Mouse (Mus musculus) right cerebral cortex, adult 2 months (tissue): ENCODE results near the gene Wiz.
A peak's percentile ranks its signal among the peaks of the same experiment; 100 is the strongest.

ENCODE experiments used
- DNase-seq, 2 experiments: peaks; one replicate each; pipeline ENCODE4 v3.0.0; 2021 to 2022; ENCODE audit warnings: low spot score in 2 of 2

Wiz gene

GRCm38 (mm10) chr17:32378786-32379185 lies 10.5 kb downstream of the Wiz start:
- no peak for DNase-seq

DNA sequence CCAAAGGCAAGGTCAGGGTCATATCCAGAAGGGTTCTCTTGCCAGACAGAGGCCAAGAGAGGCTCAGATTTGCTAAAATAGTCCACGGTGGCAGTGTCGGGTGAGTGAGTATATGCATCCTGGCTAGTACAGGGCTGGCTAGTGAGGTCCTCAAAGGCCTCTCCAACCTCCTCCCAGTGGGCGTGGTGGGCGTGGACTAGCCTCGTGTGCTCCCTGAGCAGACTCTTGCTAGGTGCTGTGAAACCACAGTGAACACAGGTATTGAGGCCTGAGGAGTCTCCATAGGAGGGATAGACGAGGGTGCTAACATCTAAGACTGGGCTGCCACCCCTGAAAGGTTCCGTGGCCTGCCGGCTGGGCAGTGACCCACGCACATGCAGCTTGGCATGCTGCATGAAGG lies 12.1 kb downstream of the Wiz start:
- no peak for DNase-seq

GRCm38 (mm10) chr17:32376475-32376874 lies 12.8 kb downstream of the Wiz start:
- no peak for DNase-seq

- DNase-seq = no peak
Observed at GRCm38 (mm10) chr17:32368991-32369578, 20.2 kb downstream of the Wiz start.

- no peak for DNase-seq
Observed at GRCm38 (mm10) chr17:32367706-32368105, 21.5 kb downstream of the Wiz start.

GRCm38 (mm10) chr17:32365296-32365695 lies 23.9 kb downstream of the Wiz start:
- no peak for DNase-seq

- DNase-seq = no peak
Observed at GRCm38 (mm10) chr17:32364850-32365249, 24.4 kb downstream of the Wiz start.

- DNase-seq = peak; percentile 85 to 89
Observed at GRCm38 (mm10) chr17:32364331-32364730, 24.9 kb downstream of the Wiz start.

DNA sequence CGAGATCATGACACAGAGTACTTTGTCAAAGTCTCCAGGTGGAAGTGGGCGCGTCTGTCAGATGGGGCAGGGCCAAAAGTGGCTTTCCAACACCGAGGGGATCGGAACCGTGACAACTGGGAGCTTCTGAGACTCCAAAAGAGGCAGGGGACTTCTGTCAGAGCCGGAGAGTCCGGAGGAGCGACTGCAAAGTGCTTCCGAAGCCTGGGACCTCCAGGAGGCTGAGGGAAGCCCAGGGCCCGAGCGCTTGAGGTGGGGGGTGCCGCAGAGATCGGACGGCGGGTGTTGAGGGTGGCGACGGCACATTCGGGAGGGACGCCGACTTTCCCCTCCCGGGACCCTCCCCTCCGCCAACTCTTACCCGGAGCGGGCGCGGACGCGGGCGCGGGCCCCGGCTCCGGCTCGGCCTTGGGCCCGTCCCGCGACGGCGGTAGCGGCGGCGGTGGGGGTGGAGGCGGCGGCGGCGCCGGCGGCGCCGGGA lies 25.4 kb downstream of the Wiz start:
- DNase-seq = no peak

DNA sequence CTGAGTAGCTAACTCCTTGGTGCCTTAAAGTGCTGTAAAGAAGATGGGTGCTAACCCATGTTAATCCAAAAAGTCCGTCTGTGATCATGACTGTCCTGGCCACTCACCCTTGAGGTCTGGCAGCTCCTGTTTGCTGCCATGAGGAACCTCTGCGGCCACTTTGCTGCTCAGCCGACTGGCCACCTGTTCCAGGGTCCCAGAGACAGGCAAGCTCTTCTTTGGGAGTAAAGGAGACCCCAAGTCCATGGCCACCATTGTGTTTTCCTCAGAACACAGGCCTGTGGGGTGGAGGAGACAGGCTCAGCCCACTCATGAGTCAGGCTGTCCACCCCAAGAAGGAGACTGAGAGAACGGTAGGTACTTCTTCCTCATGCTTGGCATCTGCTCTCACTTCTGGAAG lies 26.6 kb downstream of the Wiz start:
- no peak for DNase-seq

GRCm38 (mm10) chr17:32359928-32360327 lies 29.3 kb downstream of the Wiz start:
- no peak for DNase-seq

GRCm38 (mm10) chr17:32358943-32359340 lies 30.3 kb downstream of the Wiz start:
- DNase-seq = no peak

DNA sequence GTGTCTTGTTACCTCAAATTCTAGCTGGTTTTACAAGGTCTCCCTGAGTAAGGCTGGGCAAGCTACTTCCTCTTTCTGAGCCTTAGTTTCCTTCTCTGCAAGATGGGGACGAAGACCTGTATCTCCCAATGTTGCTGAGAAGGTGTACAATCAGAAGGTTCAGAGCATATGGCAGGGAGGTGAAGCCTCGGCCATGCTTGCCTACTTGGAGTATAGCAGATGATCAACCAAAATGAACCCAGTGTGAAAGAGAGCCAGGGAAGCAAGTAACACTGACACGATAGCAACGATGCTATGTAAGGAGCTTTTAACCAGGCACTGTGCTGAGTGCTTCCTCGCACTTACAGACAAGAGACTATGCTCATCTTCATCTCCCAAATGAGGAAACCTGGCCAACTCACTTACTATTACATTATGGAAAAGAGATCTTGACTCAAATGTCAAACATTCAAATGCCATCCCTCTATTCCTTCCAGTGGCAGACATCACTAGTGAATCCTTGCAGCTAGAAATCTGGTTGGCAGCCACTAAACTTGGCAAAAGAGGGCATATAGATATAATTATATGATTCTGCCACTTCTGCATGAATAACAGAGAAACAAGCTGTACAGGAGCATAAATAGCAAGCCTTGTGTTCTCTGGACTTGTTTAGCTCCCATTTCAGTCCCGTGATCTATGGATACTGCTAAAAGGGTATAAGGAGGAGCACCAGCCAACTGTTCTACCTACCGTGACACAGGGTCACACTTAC lies 30.9 kb downstream of the Wiz start:
- no peak for DNase-seq

- no peak for DNase-seq
Observed at GRCm38 (mm10) chr17:32356766-32357760, 32.2 kb downstream of the Wiz start.

DNA sequence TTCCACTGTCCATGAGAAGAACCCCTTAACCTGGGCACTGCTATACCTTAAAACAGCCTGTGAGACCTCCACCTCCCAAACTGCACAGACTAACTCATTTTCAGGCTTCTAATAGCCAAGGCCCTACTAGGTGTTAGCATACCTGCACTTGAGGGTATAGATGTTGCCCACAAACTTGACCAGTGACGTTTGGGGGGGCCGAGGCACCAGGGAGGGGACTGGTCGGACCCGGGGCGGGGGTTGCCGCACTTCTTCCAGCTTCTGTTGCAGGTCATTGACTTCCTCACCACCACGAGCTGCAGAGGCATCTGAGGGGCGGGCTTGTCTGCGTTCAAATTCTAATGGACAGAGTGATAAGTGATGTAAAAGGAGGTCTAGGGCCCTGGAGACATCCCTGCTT lies 33.0 kb downstream of the Wiz start:
- DNase-seq = no peak

DNA sequence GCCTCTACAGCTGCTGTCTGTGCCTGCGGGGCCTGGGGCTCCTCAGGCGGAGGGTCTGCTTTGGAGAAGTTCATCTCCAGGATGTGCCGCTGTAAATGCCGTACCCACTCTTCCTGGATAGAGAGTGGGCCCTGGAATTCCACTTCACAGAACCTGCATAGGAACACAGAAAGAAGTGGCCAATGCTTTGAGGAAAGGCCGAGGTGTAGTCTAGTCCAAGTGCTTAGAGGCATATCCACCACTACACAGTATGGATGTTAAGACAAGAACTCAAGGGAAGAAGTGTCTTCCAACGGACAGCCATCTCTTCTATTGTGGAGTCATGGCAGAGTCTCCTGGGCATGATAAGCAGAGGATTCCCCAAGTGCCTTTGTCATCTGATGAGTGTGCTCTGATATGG lies 34.2 kb downstream of the Wiz start:
- no peak for DNase-seq

DNA sequence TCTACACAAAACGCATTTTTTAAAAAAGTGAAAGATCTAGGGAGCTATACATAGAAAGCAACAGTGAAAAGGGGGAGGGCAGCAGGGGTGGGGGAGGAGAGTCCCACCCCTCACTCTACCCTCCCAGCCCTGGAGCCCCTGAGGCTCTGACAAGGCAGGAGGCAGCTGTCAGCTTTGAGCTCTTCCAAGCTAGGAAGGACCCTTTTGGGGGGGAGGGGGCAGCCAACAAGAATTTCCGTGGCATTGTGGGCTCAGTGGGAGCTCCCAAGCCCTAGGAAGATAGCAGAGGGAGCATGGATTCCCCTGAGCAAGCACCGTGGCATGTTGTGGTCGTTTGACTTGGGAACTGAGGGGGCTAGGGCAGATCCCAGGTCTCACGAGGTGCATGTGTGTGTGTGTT lies 35.0 kb downstream of the Wiz start:
- no peak for DNase-seq

GRCm38 (mm10) chr17:32353696-32354095 lies 35.5 kb downstream of the Wiz start:
- peak; percentile 43 to 59 for DNase-seq

GRCm38 (mm10) chr17:32351726-32352125 lies 37.5 kb downstream of the Wiz start:
- no peak for DNase-seq

DNA sequence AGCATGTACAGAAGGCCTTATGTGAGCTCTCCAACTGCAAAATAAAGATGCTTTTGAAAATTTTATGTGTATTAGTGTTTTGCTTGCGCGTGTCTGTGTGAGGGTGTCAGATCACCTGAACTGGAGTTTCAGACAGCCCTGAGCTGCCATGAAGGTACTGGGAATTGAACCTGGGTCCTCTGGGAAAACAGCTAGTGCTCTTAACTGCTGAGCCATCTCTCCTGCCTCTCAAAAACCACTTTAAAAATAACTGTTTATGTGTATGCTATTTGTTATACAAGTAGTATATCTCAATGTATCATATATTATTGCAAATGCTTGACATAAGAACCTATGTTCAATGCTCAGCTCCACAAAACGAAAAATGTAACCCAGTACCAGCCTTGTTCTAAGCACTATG lies 38.0 kb downstream of the Wiz start:
- no peak for DNase-seq

- peak; percentile 99 for DNase-seq
Observed at GRCm38 (mm10) chr17:32350382-32350983, 38.8 kb downstream of the Wiz start, which contains the start of gene Akap8l. Gene Akap8l (minus strand): TSS chr17:32350607.
